Mouse (Mus musculus) kidney, postnatal 25 days (tissue): Measurements from ENCODE around the gene Xrcc4.
A peak's percentile ranks its signal among the peaks of the same experiment; 100 is the strongest.

ENCODE experiments used
- DNase-seq, 2 experiments: peaks; one replicate each; pipeline ENCODE4 v3.0.0; 2021; ENCODE audit warnings: mixed read lengths in 2 of 2

Xrcc4 gene

DNA sequence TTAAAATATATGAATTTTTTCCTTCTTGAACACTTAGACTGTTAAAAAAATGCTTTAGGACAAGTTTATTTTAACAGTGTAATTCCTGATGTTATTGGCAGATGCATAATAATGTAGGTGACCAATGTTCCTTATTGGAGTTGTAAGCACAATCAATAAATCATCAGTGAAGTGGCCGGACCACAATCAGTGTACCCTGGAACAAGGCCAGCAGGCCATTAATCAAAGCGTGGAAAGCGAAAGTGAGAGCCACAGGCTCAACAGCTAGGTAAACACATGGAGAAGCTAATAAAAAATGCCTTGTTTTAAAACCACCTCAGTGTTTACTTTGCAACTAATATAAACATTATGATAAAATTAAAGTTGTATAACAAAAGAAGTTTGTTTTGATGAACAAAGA is 159.9 kb downstream of the Xrcc4 start:
- DNase-seq: peak; percentile 74 to 77

DNA sequence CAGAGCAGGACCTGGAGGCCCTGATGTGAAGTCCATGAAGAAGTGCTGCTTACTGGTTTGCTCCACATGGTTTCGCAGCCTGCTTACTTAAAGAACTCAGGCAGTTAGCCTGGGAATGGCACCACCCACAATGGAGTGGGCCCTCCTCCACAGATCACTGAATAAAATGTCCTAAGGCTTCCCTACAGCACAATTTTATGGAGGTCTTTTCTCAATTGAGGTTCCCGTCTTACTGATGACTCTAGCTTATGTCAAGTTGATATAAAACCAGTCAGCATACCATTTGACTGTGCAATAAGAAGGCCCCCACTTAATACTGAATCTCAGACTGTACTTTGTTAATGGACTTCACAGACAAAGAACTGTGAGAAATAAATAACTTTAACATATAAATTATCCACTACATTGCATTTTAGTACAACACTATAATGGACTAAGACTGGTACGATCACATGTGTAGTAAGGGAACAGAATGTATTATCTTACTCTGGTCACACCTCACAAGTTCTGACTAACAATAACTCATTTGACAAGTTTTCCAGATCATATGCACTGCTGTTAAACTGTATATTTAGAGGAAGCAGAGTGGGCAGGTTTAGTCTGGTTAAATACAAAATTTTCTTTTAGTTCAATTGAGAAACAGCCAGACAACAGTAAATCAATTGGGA is 170.5 kb downstream of the Xrcc4 start:
- no peak for DNase-seq

DNA sequence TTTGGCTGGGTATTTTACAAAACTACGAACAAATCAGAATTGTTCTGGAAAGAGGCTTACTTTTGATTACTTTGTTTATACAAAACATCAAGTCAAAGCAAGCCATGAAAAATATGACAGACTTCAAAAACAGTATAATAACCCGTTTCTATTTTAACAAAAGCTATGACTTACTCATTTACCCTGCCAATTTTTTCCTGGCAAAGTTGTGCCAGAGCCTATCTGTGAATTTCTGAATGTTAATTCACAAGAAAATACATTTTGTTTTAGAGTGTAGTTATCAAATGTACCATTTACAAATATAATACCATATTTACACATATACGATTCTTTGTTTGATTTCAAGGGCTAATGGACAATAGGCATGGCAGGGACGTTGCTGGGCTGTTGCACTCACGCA is 175.1 kb downstream of the Xrcc4 start:
- DNase-seq: no peak

GRCm38 (mm10) chr13:89913891-89914290 is 175.5 kb downstream of the Xrcc4 start:
- DNase-seq: no peak

GRCm38 (mm10) chr13:89906120-89906519 is 183.3 kb downstream of the Xrcc4 start:
- no peak for DNase-seq

- no peak for DNase-seq
Observed at GRCm38 (mm10) chr13:89899066-89899465, 190.3 kb downstream of the Xrcc4 start.

GRCm38 (mm10) chr13:89892140-89892539 is 197.3 kb downstream of the Xrcc4 start:
- DNase-seq: no peak

GRCm38 (mm10) chr13:89890159-89890558 is 199.2 kb downstream of the Xrcc4 start:
- DNase-seq: no peak

- DNase-seq: no peak
Observed at GRCm38 (mm10) chr13:89889074-89889473, 200.3 kb downstream of the Xrcc4 start.

DNA sequence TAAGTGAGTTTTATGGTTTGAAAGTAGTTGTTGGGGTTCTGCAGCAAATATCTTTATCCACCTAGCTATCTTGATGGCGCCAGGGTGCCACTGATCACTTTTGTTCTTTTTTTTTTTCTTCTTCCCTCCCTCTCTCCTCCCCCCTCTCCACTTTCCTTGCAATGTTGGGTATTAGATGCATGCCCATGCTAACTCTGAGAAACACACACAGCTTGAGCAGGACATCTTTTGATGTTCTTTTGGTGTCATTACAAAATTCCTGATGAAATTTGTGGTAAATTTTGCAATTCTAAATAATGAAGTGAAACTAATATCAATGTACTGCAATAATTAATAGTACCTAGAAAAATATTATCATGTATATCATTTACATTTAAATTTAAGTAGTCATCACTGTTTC is 205.9 kb downstream of the Xrcc4 start:
- no peak for DNase-seq

GRCm38 (mm10) chr13:89881281-89881680 is 208.1 kb downstream of the Xrcc4 start:
- no peak for DNase-seq

DNA sequence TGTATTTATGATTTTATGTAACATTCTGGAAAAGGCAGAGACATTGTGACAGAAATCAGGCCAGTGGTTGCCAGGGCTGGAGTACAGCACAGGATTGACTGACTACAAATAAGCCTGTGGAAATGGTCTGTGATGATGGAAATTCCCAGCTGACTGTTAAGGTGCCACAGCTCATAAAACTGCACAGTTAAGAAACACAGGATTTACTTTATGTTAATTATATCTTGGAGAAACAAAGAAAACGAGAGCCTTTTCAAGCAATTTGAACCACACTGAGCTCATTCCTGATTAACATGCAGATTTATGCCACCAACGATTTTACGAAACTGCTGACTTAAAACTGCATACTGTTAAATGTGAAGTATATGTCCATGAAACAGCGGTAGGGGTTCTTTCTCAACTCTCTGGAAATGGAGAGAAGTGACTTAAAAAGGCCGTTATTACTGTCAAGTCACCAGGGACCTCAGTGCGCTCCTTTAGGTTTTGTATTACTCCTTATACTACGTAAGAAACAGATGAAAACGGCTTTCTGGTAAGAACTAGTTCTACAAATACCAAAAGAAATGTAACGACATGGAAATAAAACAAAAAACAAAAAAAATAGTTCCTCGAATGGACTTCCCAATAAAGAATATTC is 210.5 kb downstream of the Xrcc4 start:
- DNase-seq: no peak

GRCm38 (mm10) chr13:89875499-89875898 is 213.9 kb downstream of the Xrcc4 start:
- DNase-seq: no peak

GRCm38 (mm10) chr13:89872725-89873124 is 216.7 kb downstream of the Xrcc4 start:
- no peak for DNase-seq

DNA sequence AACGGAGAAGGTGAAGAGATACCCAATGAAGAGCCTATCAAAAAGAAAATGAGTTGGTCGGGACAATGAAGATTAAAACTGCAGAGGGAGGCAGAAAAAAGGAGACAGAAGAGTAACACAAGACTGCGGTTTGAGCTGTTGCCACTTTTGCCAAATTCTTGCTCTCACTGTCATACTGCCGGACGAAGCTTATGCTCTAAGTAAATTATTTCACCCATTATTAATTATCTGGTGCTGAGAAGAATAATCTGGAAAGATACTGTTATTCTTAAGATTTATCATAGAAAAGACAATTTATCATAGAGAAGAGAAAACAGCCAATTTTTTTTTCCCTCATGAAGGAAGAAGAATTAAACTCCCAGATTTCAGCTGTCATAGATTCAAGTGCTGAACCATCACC is 235.3 kb downstream of the Xrcc4 start:
- DNase-seq: no peak

DNA sequence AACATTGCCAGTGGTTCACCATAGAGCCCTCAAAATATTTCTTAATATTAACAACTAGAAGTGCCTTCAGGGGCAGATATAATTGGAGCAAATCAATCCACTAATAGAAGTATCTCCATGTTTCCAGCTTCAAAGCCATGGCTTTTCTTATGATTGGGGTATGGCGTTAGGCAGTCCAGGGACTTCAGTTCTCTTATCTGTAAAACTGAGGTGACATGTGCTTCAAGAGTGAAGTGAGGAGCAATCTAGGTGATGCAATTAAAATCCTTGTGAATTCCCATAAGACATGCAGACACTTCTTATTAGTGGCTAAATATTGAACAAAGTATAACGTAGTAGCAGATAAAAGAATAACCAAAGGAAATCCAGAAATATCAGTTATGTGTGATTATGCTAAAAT is 238.7 kb downstream of the Xrcc4 start:
- no peak for DNase-seq

DNA sequence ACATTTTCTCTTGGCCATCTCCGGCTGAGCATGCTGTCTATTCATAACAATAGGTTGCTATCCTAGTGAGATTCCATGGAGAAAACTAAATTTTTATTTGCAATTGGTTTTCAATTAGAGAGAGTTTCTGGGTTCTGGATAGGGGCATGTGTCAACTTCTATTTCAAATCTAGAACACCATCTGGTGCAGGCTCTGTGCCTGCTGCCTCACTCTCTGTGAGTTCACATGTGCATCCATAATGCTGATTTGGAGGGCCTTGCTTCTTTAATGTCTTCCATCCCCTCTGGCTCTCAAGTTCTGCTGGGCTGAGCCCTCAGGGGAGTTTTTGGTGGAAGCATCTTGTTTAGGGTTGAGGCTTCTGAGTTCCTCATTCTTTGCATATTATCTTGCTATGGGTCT is 239.5 kb downstream of the Xrcc4 start:
- no peak for DNase-seq

DNA sequence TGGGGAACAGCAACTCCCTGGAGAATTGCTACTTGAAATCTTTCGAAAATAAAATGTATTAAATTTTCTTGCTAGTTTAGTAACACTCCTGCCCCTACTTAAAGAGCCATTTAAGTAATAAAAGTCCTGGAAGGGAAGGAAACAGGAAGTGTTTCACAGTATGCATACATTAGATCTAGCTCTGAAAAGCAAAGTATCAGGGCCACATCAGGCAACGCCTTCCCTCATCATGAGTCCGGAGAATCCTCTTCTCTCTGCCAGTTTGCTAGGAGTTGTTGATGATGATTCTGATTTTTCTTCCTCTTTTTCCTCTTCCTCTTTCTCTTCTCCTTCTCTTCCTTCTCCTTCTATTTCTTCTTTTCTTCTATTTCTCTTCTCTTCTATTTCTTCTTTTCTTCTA is 250.8 kb downstream of the Xrcc4 start:
- no peak for DNase-seq

DNA sequence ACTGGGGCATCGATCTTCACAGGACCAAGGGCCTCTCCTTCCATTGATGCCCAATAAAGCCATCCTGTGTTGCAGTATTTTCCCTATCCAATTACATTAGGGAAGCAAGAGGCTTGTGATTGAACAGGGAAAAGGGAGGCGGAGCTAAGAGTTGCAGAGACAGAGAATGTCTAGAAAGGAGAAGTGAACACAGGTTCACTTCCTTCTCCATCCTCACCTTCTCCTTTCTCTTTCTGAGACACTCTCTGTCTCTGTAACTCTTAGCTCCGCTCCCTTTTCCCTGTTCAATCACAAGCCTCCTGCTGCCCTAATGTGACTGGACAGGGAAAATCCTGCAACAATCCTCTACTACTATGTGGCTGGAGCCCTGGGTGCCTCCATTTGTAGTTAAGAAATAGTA is 254.9 kb downstream of the Xrcc4 start:
- DNase-seq: no peak

DNA sequence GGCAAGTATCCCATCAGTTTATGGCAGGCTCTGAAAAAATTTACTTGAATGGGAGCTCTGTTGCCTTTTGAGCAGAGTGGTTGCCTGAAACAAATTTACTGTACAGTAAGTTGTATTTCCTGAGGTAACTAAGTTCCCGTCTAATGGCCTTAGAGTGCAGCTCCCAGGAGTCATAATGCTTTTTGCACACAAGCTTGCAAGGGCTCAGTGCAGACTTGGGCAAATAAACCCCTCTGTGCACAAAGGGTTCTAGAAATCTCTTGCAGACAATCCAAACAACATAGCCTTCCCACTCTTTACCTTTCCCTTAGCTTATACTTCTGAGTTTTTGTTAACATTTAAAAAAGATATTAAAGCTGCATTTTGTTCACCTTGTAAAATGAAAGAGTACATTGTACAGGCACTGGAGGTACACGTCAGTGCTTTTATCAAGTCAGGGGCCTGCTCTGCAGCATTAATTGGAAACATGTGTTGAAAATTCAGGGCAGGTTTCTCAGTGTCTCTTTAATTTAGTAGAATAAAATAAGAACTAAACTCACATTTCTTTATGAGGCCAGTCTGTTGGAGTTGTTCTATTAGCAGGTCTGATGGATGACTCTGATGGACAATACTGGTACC is 256.2 kb downstream of the Xrcc4 start:
- no peak for DNase-seq

- no peak for DNase-seq
Observed at GRCm38 (mm10) chr13:89828429-89828970, 260.9 kb downstream of the Xrcc4 start.

DNA sequence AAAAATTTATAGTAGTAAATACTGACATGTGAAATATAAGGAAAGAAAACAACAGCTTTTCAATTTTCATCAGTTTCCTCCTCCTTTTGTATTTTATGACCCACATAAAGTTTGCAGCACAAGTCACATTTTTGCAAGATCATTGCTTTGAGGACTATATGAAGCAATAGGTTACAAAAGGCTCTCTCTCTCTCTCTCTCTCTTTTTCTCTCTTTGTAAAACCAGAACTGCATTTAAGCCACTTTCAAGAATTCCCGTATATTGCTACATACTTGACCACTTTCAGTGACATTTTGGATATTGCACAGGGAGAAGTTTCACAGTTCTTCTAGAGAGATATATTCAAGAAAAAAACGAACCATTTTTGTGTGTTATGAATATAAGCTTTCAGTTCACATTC is 261.6 kb downstream of the Xrcc4 start:
- no peak for DNase-seq

GRCm38 (mm10) chr13:89814543-89814942 is 274.9 kb downstream of the Xrcc4 start:
- DNase-seq: no peak

DNA sequence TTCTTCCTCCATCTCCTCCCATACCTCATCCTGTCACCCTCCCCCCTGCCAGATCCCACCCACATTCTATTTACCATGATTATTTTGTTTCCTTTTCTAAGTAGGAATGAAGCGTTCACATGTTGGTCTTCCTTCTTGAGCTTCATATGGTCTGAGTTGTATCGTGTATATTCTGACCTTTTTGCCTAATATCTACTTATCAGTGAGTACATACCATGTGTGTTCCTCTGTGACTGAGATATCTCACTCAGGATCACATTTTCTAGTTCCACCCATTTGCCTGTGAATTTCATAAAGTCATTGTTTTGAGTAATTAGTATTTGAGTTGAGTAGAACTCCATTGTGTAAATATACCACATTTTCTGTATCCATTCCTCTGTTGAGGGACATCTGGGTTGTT is 277.2 kb downstream of the Xrcc4 start:
- DNase-seq: no peak
